Mouse (Mus musculus): ENCODE measurements around the gene Tubb4b.
"Not testable (repeated sequence)": the region's sequence is repeated elsewhere in the genome, so short reads cannot be mapped to it uniquely, and the experiment has no call there.

Gene Tubb4b

DNA sequence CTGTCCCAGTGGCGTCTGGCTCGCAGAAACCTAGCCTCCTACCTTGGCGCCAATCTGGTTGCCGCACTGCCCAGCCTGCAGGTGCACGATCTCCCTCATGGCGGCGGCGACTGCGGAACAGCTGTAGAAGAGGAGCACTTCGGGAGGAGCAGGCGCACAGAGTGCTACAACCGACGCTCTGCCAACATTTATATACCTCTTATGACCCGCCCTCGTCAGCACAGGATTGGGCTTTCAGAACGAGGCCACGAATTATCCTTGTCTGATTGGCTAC, at the start of gene Tubb4b:
Gene Tubb4b (minus strand): TSS at position 211 of the 274 bp plus-strand sequence.
- DNase-seq (ENCODE audit: low spot score in 2 of 2) = no peak

DNA sequence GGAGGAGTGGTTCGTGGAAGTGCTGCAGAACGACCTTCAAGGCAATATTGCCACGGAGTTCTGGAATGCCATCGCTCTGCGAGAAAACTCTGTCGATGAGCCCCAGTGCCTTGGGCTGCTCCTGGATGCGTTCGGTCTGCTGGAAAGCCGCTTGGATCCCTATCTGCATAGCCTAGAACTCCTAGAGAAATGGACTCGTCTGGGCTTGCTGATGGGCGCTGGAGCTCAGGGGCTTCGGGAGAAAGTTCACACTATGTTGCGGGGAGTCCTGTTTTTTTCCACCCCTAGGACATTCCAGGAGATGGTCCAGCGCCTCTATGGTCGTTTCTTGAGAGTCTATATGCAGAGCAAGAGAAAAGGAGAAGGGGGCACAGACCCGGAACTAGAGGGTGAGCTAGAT, 48.5 kb upstream of the Tubb4b start:
- no peak for DNase-seq (ENCODE audit: low spot score in 2 of 2)

DNA sequence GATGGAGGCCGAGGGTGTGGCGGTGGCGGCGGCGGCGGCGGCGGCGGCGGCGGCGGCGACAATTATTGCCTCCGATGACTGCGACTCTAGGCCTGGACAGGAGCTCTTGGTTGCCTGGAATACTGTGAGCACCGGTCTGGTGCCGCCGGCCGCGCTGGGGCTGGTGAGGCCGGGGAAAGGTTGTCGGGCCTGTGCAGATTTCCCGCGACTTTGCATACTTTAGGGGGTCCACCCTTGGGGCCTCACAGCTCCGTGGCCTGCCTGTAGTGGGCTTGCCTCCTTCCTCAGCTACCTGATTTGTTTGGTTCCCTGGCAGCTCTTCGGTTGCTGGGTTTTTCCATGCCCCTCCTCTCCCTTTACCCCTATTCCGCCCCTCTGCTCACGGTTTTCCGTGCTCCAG, 48.0 kb upstream of the Tubb4b start:
- no peak for DNase-seq (ENCODE audit: low spot score in 2 of 2)

DNA sequence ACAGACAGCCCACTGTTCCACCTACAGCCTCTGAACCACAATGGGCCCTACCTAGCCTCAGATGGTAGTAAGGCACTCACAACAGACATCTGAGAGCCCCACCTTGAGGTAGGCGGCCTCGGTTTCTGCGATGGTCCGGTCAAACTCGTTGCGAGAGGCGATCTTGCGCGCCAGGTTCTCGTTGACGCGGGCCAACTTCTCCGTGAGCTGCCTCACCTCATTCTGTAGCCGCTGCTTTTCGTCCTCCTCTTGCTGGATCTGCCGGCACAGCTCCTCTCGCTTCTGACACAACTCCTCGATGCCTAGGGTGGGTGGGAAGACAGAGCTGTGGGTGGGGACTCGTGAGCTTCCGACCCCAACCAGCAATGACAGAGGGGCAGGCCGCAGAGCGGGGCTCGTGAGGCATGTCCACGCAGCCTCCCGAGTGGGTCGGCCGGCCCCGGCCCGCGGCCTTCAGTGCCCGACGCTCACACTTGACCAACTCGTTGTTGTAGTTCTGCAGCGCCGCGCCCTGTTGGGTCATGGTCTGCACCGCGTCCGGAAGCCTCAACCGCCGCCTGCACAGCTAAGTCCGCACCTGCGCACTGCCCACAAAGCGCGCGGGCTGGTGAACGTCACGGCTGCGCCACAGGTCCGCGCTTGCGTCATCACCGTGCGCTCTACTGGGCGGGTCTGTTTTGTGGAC, 47.5 kb upstream of the Tubb4b start, which contains the start of the genes Ssna1 and Anapc2:
Gene Ssna1 (minus strand): TSS at position 612 of the 685 bp plus-strand sequence.
Gene Anapc2 (plus strand): TSS at position 652 of the 685 bp plus-strand sequence.
- DNase-seq (ENCODE audit: low spot score in 2 of 2) = peak; percentile 96 to 98

DNA sequence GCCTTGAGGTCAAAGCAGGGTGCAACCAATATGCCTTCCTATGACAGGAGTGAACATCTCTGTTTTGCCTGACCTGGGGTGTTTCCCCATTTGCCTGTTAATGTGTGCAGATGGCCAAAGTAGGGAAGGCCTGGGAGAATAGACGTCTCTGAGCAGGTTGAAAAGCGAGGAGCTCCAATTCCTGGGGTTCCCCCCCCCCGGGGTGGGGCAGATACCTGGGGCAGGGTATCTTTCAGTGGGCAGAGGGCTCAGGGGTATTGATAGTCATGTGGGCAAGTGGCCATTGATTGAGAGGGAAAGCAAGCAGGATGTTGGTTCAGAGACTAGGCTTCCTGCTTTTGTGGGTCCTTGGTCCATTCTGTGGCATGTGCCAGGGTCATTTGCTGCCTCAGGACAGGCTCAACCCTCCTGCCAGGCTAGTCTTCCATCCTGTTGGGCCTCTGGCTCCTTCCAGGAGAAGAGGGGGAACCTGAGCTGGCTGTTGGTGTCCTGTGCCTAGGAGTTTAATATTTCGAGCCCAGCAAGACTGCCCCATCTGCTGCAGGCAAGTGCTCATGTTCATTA, 43.3 kb upstream of the Tubb4b start:
- no peak for DNase-seq (ENCODE audit: low spot score in 2 of 2)

DNA sequence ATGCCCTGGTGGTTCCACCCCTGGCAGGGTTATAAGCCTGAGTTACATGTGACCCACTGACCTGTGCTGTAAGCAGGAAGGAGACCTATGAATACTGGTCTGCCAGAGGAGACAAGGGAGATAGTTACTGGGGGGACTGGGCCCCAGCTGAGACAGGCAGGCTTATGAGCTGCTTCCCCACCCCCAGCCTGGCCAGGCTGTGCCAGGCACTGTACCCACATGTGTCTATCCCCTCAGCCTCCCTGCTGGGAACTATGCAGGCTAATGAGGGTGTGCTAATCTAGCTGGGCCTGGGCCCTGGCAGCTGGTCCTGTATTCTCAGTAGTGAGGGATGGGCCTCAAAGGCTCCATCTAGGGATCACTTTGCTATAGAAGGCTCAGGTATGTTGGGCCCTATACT, 42.7 kb upstream of the Tubb4b start:
- DNase-seq (ENCODE audit: low spot score in 2 of 2) = no peak

DNA sequence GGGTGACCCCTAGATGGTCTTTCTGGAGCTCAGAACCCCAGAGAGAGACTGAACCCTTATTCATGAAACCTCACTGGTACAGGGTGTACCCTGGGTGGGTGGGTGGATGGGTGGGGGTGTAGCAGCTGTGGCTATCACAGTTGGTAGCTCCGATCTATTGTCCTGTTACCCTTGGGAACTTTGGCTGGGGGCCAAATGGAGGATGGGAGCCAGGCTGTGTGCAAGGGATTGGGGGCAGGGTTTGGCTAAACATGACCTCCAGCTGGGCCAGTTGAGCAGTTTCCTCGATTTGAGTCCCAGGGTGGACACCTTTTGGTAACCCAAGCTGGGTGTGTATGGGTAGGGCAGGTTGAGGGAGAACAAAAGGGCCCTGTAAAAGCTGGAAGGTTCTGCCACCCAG, 42.2 kb upstream of the Tubb4b start:
- no peak for DNase-seq (ENCODE audit: low spot score in 2 of 2)

DNA sequence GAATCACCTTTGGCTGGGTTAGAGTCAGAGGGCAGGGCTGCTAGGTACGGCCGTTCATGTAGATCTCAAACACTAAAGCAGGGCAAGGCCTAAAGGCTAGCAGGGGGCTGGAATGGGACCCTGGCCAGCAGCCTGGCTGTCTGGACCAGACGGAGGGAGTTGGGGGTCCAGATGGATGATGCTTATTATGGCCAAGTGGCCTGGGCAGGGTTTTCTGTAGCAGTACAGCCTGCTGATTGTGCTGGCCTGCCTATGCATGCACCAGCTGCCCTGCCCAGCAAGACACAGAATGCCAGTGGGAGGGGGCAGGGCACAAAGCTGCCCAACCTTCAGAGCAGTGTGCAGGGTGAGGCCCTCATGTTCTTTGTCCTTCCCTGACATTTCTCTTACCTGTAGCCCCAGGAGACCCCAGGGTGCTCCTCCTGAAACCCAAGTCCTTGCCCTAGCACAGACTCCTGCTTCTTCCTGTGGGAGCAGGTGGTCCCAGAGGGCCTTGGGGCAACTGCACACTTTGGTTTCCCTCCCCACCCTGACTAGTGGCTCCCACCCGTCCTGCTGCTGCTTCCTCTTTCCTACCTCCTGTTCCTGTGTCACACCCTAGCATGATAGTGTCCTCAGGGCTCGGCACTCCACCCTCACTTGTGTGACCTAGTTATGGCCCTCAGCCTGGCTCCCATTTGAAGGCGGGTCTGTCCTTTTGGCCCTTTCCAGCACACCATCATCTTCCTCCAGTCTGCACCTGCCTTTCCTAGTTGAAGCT, 41.6 kb upstream of the Tubb4b start:
- DNase-seq (ENCODE audit: low spot score in 2 of 2) = peak in 1 of 2 experiments; percentile 29

DNA sequence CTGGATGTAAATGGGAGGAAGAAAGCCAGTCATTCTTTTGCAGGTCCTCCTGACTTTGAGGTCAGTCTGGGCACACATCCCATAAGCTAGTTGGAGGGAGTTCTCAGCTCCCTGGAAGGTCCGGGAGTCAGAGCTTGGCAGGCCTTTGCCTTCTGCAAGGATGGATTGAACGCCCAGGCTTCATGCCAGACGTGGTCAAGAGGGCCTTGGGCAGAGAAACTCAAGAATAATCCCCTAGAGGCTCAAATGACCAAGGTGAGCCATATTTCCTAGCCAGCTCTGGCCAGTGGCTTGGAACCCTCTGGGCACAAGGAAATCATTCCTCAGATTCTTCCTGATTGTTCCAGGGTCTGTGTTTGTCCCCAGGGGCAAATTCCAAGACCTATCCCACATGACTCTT, 40.3 kb upstream of the Tubb4b start:
- no peak for DNase-seq (ENCODE audit: low spot score in 2 of 2)

DNA sequence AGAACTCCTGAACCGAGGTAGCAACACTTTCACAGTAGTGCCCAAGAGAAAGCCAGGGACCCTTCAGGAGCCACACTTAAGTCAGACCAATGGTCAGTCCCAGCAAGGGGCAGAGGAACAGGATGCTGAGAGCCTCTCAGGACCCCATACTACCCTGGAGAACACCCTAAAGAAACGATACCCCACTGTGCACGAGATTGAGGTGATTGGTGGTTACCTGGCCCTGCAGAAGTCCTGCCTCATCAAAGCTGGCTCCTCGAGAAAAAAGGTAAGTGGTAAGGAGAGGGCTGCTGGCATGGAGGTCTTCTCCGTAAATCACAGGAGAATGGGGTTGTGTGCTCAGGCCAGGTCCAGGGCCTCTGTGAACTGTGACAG, 39.8 kb upstream of the Tubb4b start:
- no peak for DNase-seq (ENCODE audit: low spot score in 2 of 2)

DNA sequence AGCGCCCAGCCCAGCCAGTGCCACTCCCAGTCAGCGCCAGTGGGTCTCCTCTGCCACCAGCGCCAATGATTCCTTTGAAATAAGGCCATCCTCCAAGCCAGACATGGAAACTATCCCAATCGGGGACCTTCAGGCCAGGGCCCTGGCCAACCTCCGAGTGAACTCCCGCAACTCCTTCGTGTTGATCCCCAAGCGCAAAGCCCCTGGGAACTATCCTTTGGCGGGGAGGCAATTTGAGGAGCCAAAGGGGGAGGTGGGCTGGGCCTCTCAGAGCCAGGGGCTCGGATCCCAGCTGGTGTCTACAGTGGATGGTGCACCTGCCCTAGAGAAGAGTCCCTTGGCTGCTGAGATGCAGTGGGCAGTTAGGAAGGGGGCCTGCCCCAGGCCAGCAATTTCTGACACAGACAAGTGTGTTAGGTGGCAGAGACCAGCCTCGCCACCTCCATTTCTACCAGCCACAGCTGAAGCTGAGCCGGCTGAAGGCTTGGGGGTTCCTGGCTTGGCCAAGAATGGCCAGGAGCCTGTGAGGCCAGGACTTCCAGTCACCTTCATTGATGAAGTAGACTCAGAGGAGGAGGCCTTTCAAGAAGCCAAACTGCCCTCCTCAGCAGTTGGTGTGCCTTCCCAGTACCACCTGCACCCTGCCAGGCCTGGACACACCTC, 39.3 kb upstream of the Tubb4b start:
- no peak for DNase-seq (ENCODE audit: low spot score in 2 of 2)

DNA sequence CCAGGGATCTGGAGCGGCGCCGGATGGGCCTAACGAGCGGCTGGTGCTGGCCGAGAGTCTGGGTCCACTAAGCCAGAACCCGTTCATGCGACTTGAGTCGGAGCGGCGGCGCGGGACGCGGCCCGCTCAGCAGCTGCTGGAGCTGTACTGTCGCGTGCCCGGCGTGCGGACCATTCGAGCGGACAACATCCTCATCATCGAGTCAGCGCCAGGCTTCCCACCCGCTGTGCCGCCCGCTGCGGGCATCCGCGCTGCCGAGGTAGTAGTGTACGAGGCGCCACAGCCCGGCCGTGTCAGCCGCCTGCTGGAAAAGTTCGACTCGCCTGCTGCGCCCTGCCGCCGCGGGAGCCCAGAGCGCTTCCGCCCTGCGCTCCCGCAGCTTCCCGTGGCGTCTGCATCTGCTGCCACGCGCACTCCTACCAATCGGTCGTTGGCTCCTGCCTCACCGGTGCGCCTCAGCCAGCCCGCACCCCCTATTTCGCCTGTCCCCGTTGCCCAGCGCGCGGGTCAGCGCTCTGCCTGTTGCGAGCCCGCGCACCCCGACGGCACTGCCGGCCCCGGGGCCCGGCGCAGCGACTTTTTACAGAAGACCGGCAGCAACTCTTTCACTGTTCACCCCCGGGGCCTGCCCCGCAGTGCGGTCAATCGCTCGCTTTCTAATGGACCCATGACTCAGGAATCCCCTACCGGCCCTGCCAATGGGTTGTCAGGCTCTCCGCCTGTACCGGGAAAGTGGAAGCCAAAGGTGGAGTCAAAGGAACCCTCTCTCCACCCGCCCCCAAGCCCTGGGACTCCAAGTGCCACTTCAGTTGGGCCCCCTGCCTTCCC, 38.5 kb upstream of the Tubb4b start:
- peak; percentile 30 to 33 for DNase-seq (ENCODE audit: low spot score in 2 of 2)

DNA sequence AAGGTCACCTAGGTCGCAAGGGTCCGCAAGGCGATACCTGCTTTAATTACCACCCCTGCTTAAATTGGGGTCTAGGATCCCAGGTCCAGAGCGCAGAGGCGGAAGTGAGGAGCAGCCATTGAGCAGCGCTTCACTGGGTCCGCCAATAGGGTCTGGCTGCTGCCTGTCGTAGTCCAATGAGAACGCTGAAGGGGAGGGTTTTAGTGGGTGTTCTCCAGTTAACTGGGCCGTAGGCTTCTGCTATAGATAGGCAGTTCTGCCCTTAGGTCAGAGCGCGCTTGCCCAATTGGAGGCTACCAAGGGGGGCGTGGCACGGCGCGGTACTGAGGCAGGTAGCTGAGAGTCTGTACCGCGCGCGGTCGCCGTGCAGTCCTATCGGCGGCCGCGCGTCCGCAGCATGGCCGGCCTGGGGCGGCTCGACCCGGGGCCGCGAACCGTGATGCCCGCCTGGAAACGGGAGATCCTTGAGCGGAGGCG, 37.8 kb upstream of the Tubb4b start, which contains the start of gene Tprn:
Gene Tprn (plus strand): TSS at position 328 of the 477 bp plus-strand sequence.
- peak; percentile 97 to 98 for DNase-seq (ENCODE audit: low spot score in 2 of 2)

DNA sequence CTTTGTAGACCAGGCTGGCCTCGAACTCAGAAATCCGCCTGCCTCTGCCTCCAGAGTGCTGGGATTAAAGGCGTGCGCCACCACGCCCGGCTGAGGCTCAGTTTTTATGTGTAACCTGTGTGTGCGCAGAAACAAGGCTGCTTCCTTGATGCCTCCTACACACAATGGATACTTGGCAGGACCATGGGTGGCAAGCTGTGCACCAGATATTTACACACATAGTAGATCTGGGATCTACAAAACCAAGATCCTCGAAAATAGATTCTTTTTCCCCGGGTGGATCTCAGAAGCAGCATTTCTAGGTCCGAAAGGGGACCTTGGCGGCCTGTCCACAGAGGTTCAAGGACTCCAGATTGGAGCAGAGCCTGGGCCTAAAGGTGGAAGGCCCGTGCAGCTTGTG, 37.4 kb upstream of the Tubb4b start:
- DNase-seq (ENCODE audit: low spot score in 2 of 2) = no peak

DNA sequence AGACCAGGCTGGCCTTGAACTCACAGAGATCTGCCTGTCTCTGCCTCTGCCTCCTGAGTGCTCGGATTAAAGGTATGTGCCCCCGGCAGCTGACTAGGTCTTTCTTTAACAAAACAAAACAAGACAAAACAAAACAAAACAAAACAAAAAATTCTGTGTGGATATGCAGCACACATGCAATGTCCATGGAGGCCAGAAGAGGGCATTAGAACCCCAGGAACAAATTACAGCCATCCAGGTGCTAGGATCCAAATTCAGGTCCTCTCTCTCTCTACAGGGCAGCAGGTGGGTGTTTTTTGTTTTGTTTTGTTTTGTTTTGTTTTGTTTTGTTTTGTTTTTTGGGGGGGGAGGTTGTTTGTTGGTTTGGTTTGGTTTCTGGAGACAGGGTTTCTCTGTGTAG, 34.4 kb upstream of the Tubb4b start:
- no peak for DNase-seq (ENCODE audit: low spot score in 2 of 2)

DNA sequence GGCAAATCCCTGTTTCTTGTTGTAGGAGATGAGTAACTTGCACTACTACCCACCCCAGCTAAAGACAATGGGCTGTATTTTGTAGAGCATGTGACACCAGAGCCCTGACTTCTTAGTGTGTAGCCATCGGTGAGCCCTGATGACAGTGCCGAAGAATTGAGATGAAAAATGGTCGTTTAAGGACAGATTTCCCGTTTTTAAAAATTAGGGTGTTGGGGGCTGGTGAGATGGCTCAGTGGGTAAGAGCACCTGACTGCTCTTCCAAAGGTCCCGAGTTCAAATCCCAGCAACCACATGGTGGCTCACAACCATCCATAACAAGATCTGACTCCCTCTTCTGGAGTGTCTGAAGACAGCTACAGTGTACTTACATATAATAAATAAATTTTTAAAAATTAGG, 32.7 kb upstream of the Tubb4b start:
- not testable (repeated sequence) for DNase-seq (ENCODE audit: low spot score in 2 of 2)

DNA sequence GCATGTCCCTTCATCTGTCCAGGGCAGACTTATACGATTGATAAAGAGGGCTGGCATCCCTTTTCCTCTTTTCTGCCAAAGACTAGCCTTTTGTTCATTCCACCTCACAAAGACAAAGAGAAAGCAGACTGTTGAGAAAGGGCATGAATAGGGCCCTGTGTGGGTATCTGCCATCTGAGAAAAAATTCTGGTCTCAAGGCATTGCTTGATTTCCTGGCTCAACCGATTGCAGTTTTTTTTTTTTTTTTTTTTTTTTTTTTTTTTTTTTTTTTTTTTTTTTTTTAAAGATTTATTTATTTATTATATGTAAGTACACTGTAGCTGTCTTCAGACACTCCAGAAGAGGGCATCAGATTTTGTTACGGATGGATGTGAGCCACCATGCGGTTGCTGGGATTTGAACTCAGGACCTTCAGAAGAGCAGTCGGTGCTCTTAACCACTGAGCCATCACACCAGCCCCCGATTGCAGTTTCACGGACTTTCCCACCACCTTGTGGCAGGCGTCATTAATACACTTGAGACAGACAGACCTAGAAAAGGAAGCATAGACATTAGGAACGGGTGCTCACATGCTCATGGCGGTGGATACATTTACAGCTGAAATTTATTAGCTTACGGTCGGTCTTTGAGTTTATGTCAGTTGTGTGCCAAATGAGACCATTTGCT, 32.1 kb upstream of the Tubb4b start:
- DNase-seq (ENCODE audit: low spot score in 2 of 2) = peak; percentile 66 to 73

DNA sequence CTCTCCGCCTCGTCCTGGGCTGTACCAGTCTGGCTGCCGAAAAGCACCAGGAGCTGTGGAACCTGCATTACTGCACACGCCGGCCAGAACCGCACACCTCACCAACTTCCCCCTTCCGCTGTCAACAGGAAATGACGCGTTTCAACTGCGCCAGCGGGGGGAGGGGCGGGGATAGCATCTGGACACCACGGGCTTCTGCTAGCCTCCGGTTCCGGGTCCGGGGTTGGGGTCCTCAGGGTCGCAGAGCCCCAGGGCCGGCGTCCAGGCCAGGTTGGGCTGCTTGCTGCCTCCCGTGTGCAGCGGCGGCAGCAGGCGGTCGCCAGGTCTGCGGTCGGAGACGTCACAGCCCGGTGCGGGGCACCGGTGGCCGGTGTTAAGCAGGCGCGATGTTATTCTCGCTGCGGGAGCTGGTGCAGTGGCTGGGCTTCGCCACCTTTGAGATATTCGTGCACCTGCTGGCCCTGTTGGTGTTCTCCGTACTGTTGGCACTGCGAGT, 30.8 kb upstream of the Tubb4b start, which contains the start of gene Tmem203:
Gene Tmem203 (plus strand): TSS at position 156 of the 496 bp plus-strand sequence.
- DNase-seq (ENCODE audit: low spot score in 2 of 2) = peak; percentile 82 to 85

DNA sequence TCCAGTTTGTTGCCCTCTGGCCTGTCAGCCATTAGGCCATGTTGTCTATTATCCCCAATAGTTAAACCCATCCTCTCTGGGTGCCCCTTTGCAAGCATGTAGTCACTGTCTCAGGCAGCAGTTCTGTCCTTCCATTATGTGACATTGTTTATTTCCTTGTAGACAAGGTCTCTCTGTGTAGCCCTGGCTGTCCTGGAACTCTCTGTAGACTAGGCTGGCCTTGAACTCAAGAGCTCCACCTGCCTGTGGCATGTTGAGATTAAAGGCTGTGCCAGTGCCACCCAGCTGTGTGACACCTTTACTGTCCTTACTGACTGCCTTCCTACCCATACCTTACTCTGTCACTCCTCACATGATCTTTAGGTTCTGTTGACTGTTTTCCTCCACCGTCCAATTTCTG, 27.8 kb upstream of the Tubb4b start:
- no peak for DNase-seq (ENCODE audit: low spot score in 2 of 2)
